Mouse (Mus musculus): Measurements from ENCODE around the gene Micall2.
"Not testable (repeated sequence)": the region's sequence is repeated elsewhere in the genome, so short reads cannot be mapped to it uniquely, and the experiment has no call there.

DNA sequence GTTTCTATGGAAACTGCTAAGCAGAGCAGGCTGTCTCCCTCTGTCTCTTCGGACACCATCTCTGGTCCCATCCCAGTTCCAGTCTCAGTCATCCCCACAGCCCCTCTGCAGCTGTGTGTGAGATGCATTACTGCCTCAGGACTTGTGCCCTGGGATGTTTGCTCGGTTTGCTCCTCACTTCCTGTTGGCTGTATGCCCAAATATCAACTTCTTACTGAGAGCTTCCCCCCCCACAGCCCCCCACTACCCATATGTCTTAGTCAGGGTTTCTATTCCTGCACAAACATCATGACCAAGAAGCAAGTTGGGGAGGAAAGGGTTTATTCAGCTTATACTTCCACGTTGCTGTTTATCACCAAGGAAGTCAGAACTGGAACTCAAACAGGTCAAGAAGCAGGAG is 6.5 kb upstream of the Micall2 start:
- TF ChIP-seq TAL1 (conservative IDR thresholded peaks at IDR 0.05; ENCODE audit: low read depth, low read length); CTCF (IDR thresholded peaks at IDR 0.05; ENCODE audit: low read depth, low read length); GATA1 (IDR thresholded peaks at IDR 0.05; ENCODE audit: borderline replicate concordance, low read length); POLR2AphosphoS5 (IDR thresholded peaks at IDR 0.05; ENCODE audit: insufficient replicate concordance, low read depth, low read length): not testable (repeated sequence)

Data from G1E (cell line).